Mouse (Mus musculus) MEL (cell line): ENCODE measurements at regions not wholly inside any gene's neighbourhood (a gene's known extent, or its start where the extent isn't known, plus 50 kb on each side); places are given as distances from the start of the nearest gene placed in this dataset.

Experiments used
- CTCF ChIP-seq, 3 experiments: IDR thresholded peaks in 2 of 3; conservative IDR thresholded peaks in 1 of 3; 2 replicates each; pipeline ENCODE4 v1.5.1; 2011 to 2012; ENCODE audit warnings: low read length in 3 of 3, low read depth in 2 of 3, mild to moderate bottlenecking in 2 of 3, improper control_type of control experiment in 1 of 3, inconsistent platforms in 1 of 3, mixed read lengths in 1 of 3, moderate library complexity in 1 of 3; ENCODE audit not compliant: control insufficient read depth in 1 of 3, insufficient read depth in 1 of 3, poor library complexity in 1 of 3, severe bottlenecking in 1 of 3
- EP300 ChIP-seq, 2 experiments: IDR thresholded peaks; 2 replicates each; pipeline ENCODE4 v1.6.1; 2011; ENCODE audit warnings: improper control_type of control experiment in 2 of 2, low read length in 2 of 2, low read depth in 1 of 2, mild to moderate bottlenecking in 1 of 2
- ETS1 ChIP-seq: IDR thresholded peaks from 2 replicates; pipeline ENCODE4 v1.6.1; 2012; ENCODE audit warnings: low read depth, mild to moderate bottlenecking, inconsistent platforms, low read length, improper control_type of control experiment, moderate library complexity
- GATA1 ChIP-seq: IDR thresholded peaks from 2 replicates; pipeline ENCODE4 v1.6.1; 2011; ENCODE audit warnings: low read depth, low read length, improper control_type of control experiment
- MAFK ChIP-seq: IDR thresholded peaks from 2 replicates; pipeline ENCODE4 v1.6.1; 2011; ENCODE audit warnings: low read depth, mild to moderate bottlenecking, low read length, improper control_type of control experiment, borderline replicate concordance
- SIN3A ChIP-seq: IDR thresholded peaks from 2 replicates; pipeline ENCODE4 v1.6.1; 2012; ENCODE audit warnings: low read length, improper control_type of control experiment, inconsistent platforms
- SMC3 ChIP-seq: IDR thresholded peaks from 2 replicates; pipeline ENCODE4 v1.6.1; 2011; ENCODE audit warnings: low read depth, low read length, improper control_type of control experiment
- UBTF ChIP-seq: IDR thresholded peaks from 2 replicates; pipeline ENCODE4 v1.6.1; 2012; ENCODE audit warnings: low read depth, mild to moderate bottlenecking, inconsistent platforms, low read length, improper control_type of control experiment, moderate library complexity, borderline replicate concordance; ENCODE audit not compliant: insufficient read depth
- USF1 ChIP-seq: IDR thresholded peaks from 2 replicates; pipeline ENCODE4 v1.6.1; 2014; ENCODE audit warnings: low read depth, mild to moderate bottlenecking, inconsistent platforms, low read length, improper control_type of control experiment, moderate library complexity
- ZC3H11A ChIP-seq: IDR thresholded peaks from 2 replicates; pipeline ENCODE4 v1.6.1; 2012; ENCODE audit warnings: low read depth, mild to moderate bottlenecking, inconsistent platforms, low read length, improper control_type of control experiment
- ZNF384 ChIP-seq: IDR thresholded peaks from 2 replicates; pipeline ENCODE4 v1.6.1; 2012; ENCODE audit warnings: low read depth, mild to moderate bottlenecking, inconsistent platforms, low read length, improper control_type of control experiment

- TF ChIP-seq ETS1 (no peak), SMC3 (no peak), UBTF (no peak), MAFK (no peak), CTCF (IDR thresholded peaks at IDR 0.05 in 2 of 3, conservative IDR thresholded peaks at IDR 0.05 in 1 of 3; ENCODE audit: control insufficient read depth in 1 of 3, insufficient read depth in 1 of 3, low read depth in 2 of 3, low read length in 3 of 3, poor library complexity in 1 of 3, severe bottlenecking in 1 of 3) (no peak), SIN3A (no peak), GATA1 (no peak), EP300 (IDR thresholded peaks at IDR 0.05; ENCODE audit: low read depth in 1 of 2, low read length in 2 of 2) (no peak), USF1 (no peak), ZC3H11A (no peak), ZNF384 (no peak)
Measured at GRCm38 (mm10) chr5:97330074-97330473, 62.1 kb downstream of the Naa11 start.
